Mouse (Mus musculus) liver, embryonic 14.5 days (tissue): Measurements from ENCODE around the gene Gm12248.
"Not testable (repeated sequence)": the region's sequence is repeated elsewhere in the genome, so short reads cannot be mapped to it uniquely, and the experiment has no call there.

ENCODE experiments used
- CTCF ChIP-seq: IDR thresholded peaks from 2 replicates; pipeline ENCODE4 v1.5.1; 2016; ENCODE audit warnings: antibody characterized with exemption, low read depth, control low read depth
- EP300 ChIP-seq: IDR thresholded peaks from 2 replicates; pipeline ENCODE4 v1.6.1; 2016; ENCODE audit warnings: antibody characterized with exemption, low read depth

DNA sequence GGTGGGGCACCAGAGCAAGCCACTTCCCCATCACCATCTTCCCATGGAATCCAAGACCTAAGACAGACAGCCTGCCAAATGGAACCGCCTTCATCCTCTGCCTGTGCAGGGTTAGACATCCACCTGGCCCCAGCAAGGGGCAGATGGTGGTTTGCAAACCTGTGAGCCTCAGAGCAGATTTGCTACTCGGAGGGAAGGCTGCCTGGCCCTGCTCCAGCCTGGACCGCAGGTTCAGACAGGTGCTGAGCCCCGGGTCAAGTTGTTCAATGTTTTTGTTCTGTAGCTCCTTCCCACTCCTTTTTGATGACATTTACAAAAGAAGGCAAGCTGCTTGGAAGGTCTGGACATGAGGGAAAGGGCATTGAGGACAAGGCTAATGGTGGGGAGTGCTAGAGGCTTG, 31.7 kb downstream of the Gm12248 start:
- not testable (repeated sequence) for TF ChIP-seq EP300, CTCF
